Mouse (Mus musculus): ENCODE measurements at regions not wholly inside any gene's neighbourhood (a gene's known extent, or its start where the extent isn't known, plus 50 kb on each side); places are given as distances from the start of the nearest gene placed in this dataset.

GRCm38 (mm10) chr5:26563291-26563690 lies 253.7 kb upstream of the Dpp6 start:
- ATAC-seq (ENCODE audit: low FRiP score, low TSS enrichment) (no peak), DNase-seq (ENCODE audit: low spot score) (no peak)
- Histone ChIP-seq H3K4me1 (replicated peaks; ENCODE audit: control insufficient read depth, insufficient read depth) (no peaks in the 10 kb centered on the region), H3K9ac (ENCODE audit: low read length) (no peak overlapping the region), H3K27me3 (ENCODE audit: control insufficient read depth, insufficient read depth, low read length) (no peaks in the 10 kb centered on the region), H3K27ac (replicated peaks) (no peak overlapping the region), H3K4me3 (ENCODE audit: low read depth, low read length) (no peak overlapping the region), H3K4me2 (replicated peaks; ENCODE audit: low read depth) (no peak overlapping the region), H3K36me3 (ENCODE audit: control insufficient read depth, insufficient read depth, low read length) (no peaks in the 10 kb centered on the region), H3K9me3 (ENCODE audit: control insufficient read depth, low read length) (no peaks in the 10 kb centered on the region)
- TF ChIP-seq CTCF (IDR thresholded peaks at IDR 0.05; ENCODE audit: low read depth) (no peak), EP300 (optimal IDR thresholded peaks at IDR 0.05) (no peak)
- 59% methylated on average over 1 of the region's 1 CpGs for WGBS

- ATAC-seq (ENCODE audit: low FRiP score, low TSS enrichment) (no peak), DNase-seq (ENCODE audit: low spot score) (no peak)
- H3K27me3 ChIP-seq (ENCODE audit: control insufficient read depth, insufficient read depth, low read length): no peaks in the 10 kb centered on the region
- no peak overlapping the region for H3K9ac ChIP-seq (ENCODE audit: low read length)
- no peak overlapping the region for H3K4me2 ChIP-seq (replicated peaks; ENCODE audit: low read depth)
- no peak overlapping the region for H3K27ac ChIP-seq (replicated peaks)
- WGBS: 96% methylated on average over 1 of the region's 1 CpGs
- H3K4me3 ChIP-seq (ENCODE audit: low read depth, low read length): no peak overlapping the region
- H3K36me3 ChIP-seq (ENCODE audit: control insufficient read depth, insufficient read depth, low read length): no peaks in the 10 kb centered on the region
- H3K9me3 ChIP-seq (ENCODE audit: control insufficient read depth, low read length): no peaks in the 10 kb centered on the region
- no peak for TF ChIP-seq CTCF (IDR thresholded peaks at IDR 0.05; ENCODE audit: low read depth)
- no peak for TF ChIP-seq EP300 (optimal IDR thresholded peaks at IDR 0.05)
- H3K4me1 ChIP-seq (replicated peaks; ENCODE audit: control insufficient read depth, insufficient read depth): no peaks in the 10 kb centered on the region
These were observed 252.9 kb upstream of the Dpp6 start for GRCm38 (mm10) chr5:26564056-26564455.

- ATAC-seq (ENCODE audit: low FRiP score, low TSS enrichment) (no peak), DNase-seq (ENCODE audit: low spot score) (no peak)
- Histone ChIP-seq H3K9me3 (ENCODE audit: control insufficient read depth, low read length) (no peaks in the 10 kb centered on the region), H3K4me2 (replicated peaks; ENCODE audit: low read depth) (no peak overlapping the region), H3K27me3 (ENCODE audit: control insufficient read depth, insufficient read depth, low read length) (no peaks in the 10 kb centered on the region), H3K36me3 (ENCODE audit: control insufficient read depth, insufficient read depth, low read length) (no peaks in the 10 kb centered on the region), H3K4me3 (ENCODE audit: low read depth, low read length) (no peak overlapping the region), H3K27ac (replicated peaks) (no peak overlapping the region), H3K4me1 (replicated peaks; ENCODE audit: control insufficient read depth, insufficient read depth) (no peaks in the 10 kb centered on the region), H3K9ac (ENCODE audit: low read length) (no peak overlapping the region)
- WGBS: 15% methylated on average over 3 of the region's 3 CpGs
- TF ChIP-seq EP300 (optimal IDR thresholded peaks at IDR 0.05) (no peak), CTCF (IDR thresholded peaks at IDR 0.05; ENCODE audit: low read depth) (no peak)
These were observed 244.3 kb upstream of the Dpp6 start for GRCm38 (mm10) chr5:26572691-26573191.

GRCm38 (mm10) chr5:26573446-26573845 lies 243.6 kb upstream of the Dpp6 start:
- Histone ChIP-seq H3K9me3 (ENCODE audit: control insufficient read depth, low read length) (no peaks in the 10 kb centered on the region), H3K4me3 (ENCODE audit: low read depth, low read length) (no peak overlapping the region), H3K9ac (ENCODE audit: low read length) (no peak overlapping the region), H3K27ac (replicated peaks) (no peak overlapping the region), H3K27me3 (ENCODE audit: control insufficient read depth, insufficient read depth, low read length) (no peaks in the 10 kb centered on the region), H3K36me3 (ENCODE audit: control insufficient read depth, insufficient read depth, low read length) (no peaks in the 10 kb centered on the region), H3K4me1 (replicated peaks; ENCODE audit: control insufficient read depth, insufficient read depth) (no peaks in the 10 kb centered on the region), H3K4me2 (replicated peaks; ENCODE audit: low read depth) (no peak overlapping the region)
- TF ChIP-seq EP300 (optimal IDR thresholded peaks at IDR 0.05) (no peak), CTCF (IDR thresholded peaks at IDR 0.05; ENCODE audit: low read depth) (no peak)
- ATAC-seq (ENCODE audit: low FRiP score, low TSS enrichment) (no peak), DNase-seq (ENCODE audit: low spot score) (no peak)
- 54% methylated on average over 3 of the region's 3 CpGs for WGBS

- H3K27ac ChIP-seq (replicated peaks): no peak overlapping the region
- H3K4me3 ChIP-seq (ENCODE audit: low read depth, low read length): no peak overlapping the region
- H3K27me3 ChIP-seq (ENCODE audit: control insufficient read depth, insufficient read depth, low read length): no peaks in the 10 kb centered on the region
- no peaks in the 10 kb centered on the region for H3K9me3 ChIP-seq (ENCODE audit: control insufficient read depth, low read length)
- no peak for ATAC-seq (ENCODE audit: low FRiP score, low TSS enrichment)
- no peak for DNase-seq (ENCODE audit: low spot score)
- H3K36me3 ChIP-seq (ENCODE audit: control insufficient read depth, insufficient read depth, low read length): no peaks in the 10 kb centered on the region
- WGBS: 85% methylated on average over 5 of the region's 5 CpGs
- H3K9ac ChIP-seq (ENCODE audit: low read length): no peak overlapping the region
- no peaks in the 10 kb centered on the region for H3K4me1 ChIP-seq (replicated peaks; ENCODE audit: control insufficient read depth, insufficient read depth)
- TF ChIP-seq CTCF (IDR thresholded peaks at IDR 0.05; ENCODE audit: low read depth): no peak
- TF ChIP-seq EP300 (optimal IDR thresholded peaks at IDR 0.05): no peak
- no peak overlapping the region for H3K4me2 ChIP-seq (replicated peaks; ENCODE audit: low read depth)
These were observed 230.9 kb upstream of the Dpp6 start for GRCm38 (mm10) chr5:26586108-26586507.

GRCm38 (mm10) chr5:26590886-26591285 lies 226.1 kb upstream of the Dpp6 start:
- Histone ChIP-seq H3K27me3 (ENCODE audit: control insufficient read depth, insufficient read depth, low read length) (no peaks in the 10 kb centered on the region), H3K9ac (ENCODE audit: low read length) (no peak overlapping the region), H3K4me3 (ENCODE audit: low read depth, low read length) (no peak overlapping the region), H3K27ac (replicated peaks) (no peak overlapping the region), H3K4me1 (replicated peaks; ENCODE audit: control insufficient read depth, insufficient read depth) (no peaks in the 10 kb centered on the region), H3K4me2 (replicated peaks; ENCODE audit: low read depth) (no peak overlapping the region), H3K9me3 (ENCODE audit: control insufficient read depth, low read length) (no peaks in the 10 kb centered on the region), H3K36me3 (ENCODE audit: control insufficient read depth, insufficient read depth, low read length) (no peaks in the 10 kb centered on the region)
- no peak for DNase-seq (ENCODE audit: low spot score)
- 87% methylated on average over 6 of the region's 6 CpGs for WGBS
- ATAC-seq (ENCODE audit: low FRiP score, low TSS enrichment): no peak
- TF ChIP-seq EP300 (optimal IDR thresholded peaks at IDR 0.05): no peak
- no peak for TF ChIP-seq CTCF (IDR thresholded peaks at IDR 0.05; ENCODE audit: low read depth)

All from stomach, postnatal 0 days (tissue).